Mouse (Mus musculus): ENCODE data around the gene Timm9.

GRCm38 (mm10) chr12:71136974-71137491, 549 bp upstream of the Timm9 start:
- no peak for TF ChIP-seq CTCF (IDR thresholded peaks at IDR 0.05; ENCODE audit: borderline replicate concordance, extremely low read depth, insufficient read depth, insufficient read length)
- TF ChIP-seq POLR2A (IDR thresholded peaks at IDR 0.05; ENCODE audit: borderline replicate concordance, extremely low read depth, insufficient read depth, insufficient read length, poor library complexity, severe bottlenecking), result peak; percentile 57; the same call in 1 of the 2 replicates
